Mouse (Mus musculus) bone marrow, adult 2 months (tissue): ENCODE results near the gene Cdh23. TPM values are rescaled to one million over a fixed set of nuclear protein-coding genes. Genes with fewer than 3 reads are reported as not detected.

Source experiments
- H3K27ac ChIP-seq: fragments of 200-500 bp; 2 replicates; pipeline ENCODE4 v1.5.1; 2012; ENCODE audit warnings: low read depth, mild to moderate bottlenecking, control low read depth, inconsistent platforms, low read length; ENCODE audit not compliant: control insufficient read depth, poor library complexity, insufficient read depth
- H3K4me1 ChIP-seq: fragments of 200-500 bp; 2 replicates; pipeline ENCODE4 v1.6.1; 2011; ENCODE audit warnings: low read length; ENCODE audit not compliant: control insufficient read depth, insufficient read depth
- H3K4me3 ChIP-seq: fragments of 200-500 bp; replicated peaks from 2 replicates; pipeline ENCODE3; 2011; ENCODE audit warnings: mild to moderate bottlenecking, low read depth, low read length, control low read depth; ENCODE audit not compliant: control insufficient read depth
- CTCF ChIP-seq: fragments of 200-500 bp; IDR thresholded peaks from 2 replicates; pipeline ENCODE4 v1.5.1; 2011; ENCODE audit warnings: low read length, control low read depth; ENCODE audit not compliant: control insufficient read depth, insufficient read depth
- POLR2A ChIP-seq: fragments of 200-500 bp; IDR thresholded peaks from 2 replicates; pipeline ENCODE4 v1.6.1; 2011; ENCODE audit warnings: low read depth, mild to moderate bottlenecking, control low read depth, low read length, borderline replicate concordance; ENCODE audit not compliant: control insufficient read depth
- WGBS: fragments of 180-500 bp; shearing (Covaris S2); methylation state at CpG from one replicate; pipeline ENCODE4 v1.1.7; 2018; 5-methylcytosine and 5-hydroxymethylcytosine counted together
- polyA plus RNA-seq: library from polyadenylated mRNA; stranded (reverse); fragments of >200 nt; gene quantifications from 2 replicates; pipeline ENCODE4 v1.2.4, GENCODE M21; 2011; ENCODE audit warnings: low replicate concordance; ENCODE audit not compliant: missing spikeins, insufficient read depth, insufficient read length

Gene Cdh23
- polyA plus RNA-seq, 1 experiment = 1.8 TPM

- TF ChIP-seq CTCF = no peak
- no peak for TF ChIP-seq POLR2A
- Histone ChIP-seq H3K4me3 (no peak overlapping the region), H3K4me1 (peaks cover 6% of the 10 kb centered on the region), H3K27ac (peak overlapping the region; percentile 67)
- WGBS = 31% methylated on average over 10 of the region's 10 CpGs
Observed at GRCm38 (mm10) chr10:60381142-60381925, 315.0 kb downstream of the Cdh23 start.

GRCm38 (mm10) chr10:60380229-60380628, 316.1 kb downstream of the Cdh23 start:
- peak overlapping the region; percentile 26 for H3K27ac ChIP-seq
- H3K4me3 ChIP-seq = no peak overlapping the region
- 40% methylated on average over 3 of the region's 3 CpGs for WGBS
- TF ChIP-seq CTCF (no peak), POLR2A (no peak)
- peaks cover 8% of the 10 kb centered on the region for H3K4me1 ChIP-seq

- Histone ChIP-seq H3K27ac (peak overlapping the region; percentile 26; the same call in 1 of the 2 replicates), H3K4me3 (no peak overlapping the region), H3K4me1 (peaks cover 12% of the 10 kb centered on the region)
- 66% methylated on average over 9 of the region's 9 CpGs for WGBS
- no peak for TF ChIP-seq CTCF
- no peak for TF ChIP-seq POLR2A
Observed at GRCm38 (mm10) chr10:60379419-60379957, 316.8 kb downstream of the Cdh23 start.

- Histone ChIP-seq H3K4me3 (no peak overlapping the region), H3K4me1 (peaks cover 18% of the 10 kb centered on the region)
- 45% methylated on average over 16 of the region's 16 CpGs for WGBS
Observed at GRCm38 (mm10) chr10:60376704-60377103, 319.6 kb downstream of the Cdh23 start.

GRCm38 (mm10) chr10:60373937-60374578, 322.2 kb downstream of the Cdh23 start:
- Histone ChIP-seq H3K4me3 (no peak overlapping the region), H3K27ac (peak overlapping the region; percentile 15; the same call in 1 of the 2 replicates), H3K4me1 (peaks cover 27% of the 10 kb centered on the region)
- WGBS = 50% methylated on average over 8 of the region's 8 CpGs
- TF ChIP-seq POLR2A = no peak
- TF ChIP-seq CTCF = 0 out of 2 replicates have a peak, but pooled peaks have one; percentile 20

More at GRCm38 (mm10) chr10:60376704-60377103, 319.6 kb downstream of the Cdh23 start:
- H3K27ac ChIP-seq = no peak overlapping the region
- TF ChIP-seq CTCF (no peak), POLR2A (no peak)

- TF ChIP-seq POLR2A = no peak
- TF ChIP-seq CTCF = no peak
- 49% methylated on average over 6 of the region's 6 CpGs for WGBS
- H3K4me1 ChIP-seq = peaks cover 30% of the 10 kb centered on the region
Observed at GRCm38 (mm10) chr10:60373543-60373936, 322.8 kb downstream of the Cdh23 start.

GRCm38 (mm10) chr10:60371596-60372386, 324.5 kb downstream of the Cdh23 start:
- WGBS = 7% methylated on average over 5 of the region's 5 CpGs
- peak overlapping the region; percentile 25 for H3K4me3 ChIP-seq
- peaks cover 39% of the 10 kb centered on the region for H3K4me1 ChIP-seq
- TF ChIP-seq POLR2A (no peak), CTCF (no peak)
- peak overlapping the region; percentile 67 for H3K27ac ChIP-seq

More at GRCm38 (mm10) chr10:60373543-60373936, 322.8 kb downstream of the Cdh23 start:
- Histone ChIP-seq H3K27ac (no peak overlapping the region), H3K4me3 (no peak overlapping the region)

- H3K4me1 ChIP-seq = peaks cover 40% of the 10 kb centered on the region
- TF ChIP-seq CTCF (no peak), POLR2A (no peak)
Observed at GRCm38 (mm10) chr10:60370601-60371061, 325.7 kb downstream of the Cdh23 start.

More at GRCm38 (mm10) chr10:60370601-60371061, 325.7 kb downstream of the Cdh23 start:
- Histone ChIP-seq H3K27ac (peak overlapping the region; percentile 53), H3K4me3 (no peak overlapping the region)
- 6% methylated on average over 5 of the region's 5 CpGs for WGBS
